Mouse (Mus musculus): ENCODE data around the gene Tesk2.

DNA sequence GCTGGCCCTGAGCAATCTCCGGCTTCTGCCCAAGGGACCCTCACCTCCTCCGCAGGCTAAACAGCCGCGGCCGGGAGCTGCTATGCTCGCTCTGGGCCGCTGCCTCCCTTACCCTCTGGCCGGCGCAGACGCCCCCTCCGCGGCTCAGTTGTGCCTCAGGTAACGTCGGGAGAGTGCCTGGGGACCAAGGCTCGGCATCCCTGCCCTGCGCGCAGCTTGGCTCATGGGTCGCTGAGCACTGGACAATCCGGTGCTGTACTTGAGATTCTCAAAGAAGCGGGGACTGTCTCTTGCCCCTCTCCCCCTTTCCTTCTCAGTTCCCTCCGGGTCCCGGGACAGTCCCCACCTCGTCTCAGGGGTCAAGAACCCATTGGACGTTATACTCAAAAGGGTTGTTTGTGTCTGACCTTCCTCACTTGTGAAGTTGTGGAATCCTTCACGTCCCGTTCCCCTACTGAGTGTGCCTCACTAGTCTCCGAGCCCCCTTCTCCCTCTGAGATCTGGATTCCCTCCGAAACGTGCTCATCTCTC, 415 bp downstream of the Tesk2 start:
- no peak for TF ChIP-seq CTCF (IDR thresholded peaks at IDR 0.05; ENCODE audit: insufficient read depth, low read length)
- TF ChIP-seq POLR2A (IDR thresholded peaks at IDR 0.05; ENCODE audit: borderline replicate concordance, extremely low read depth, low read depth, low read length), result no peak

Data from lung, adult 2 months (tissue).